Mouse (Mus musculus) left cerebral cortex, adult 11 months (tissue): ENCODE measurements around the gene Tfap2c.

ENCODE experiments used
- DNase-seq: peaks from one replicate; pipeline ENCODE4 v3.0.0; 2022; ENCODE audit warnings: low spot score

Gene Tfap2c

GRCm38 (mm10) chr2:172551081-172551720 is 1.8 kb downstream of the Tfap2c start:
- no peak for DNase-seq

DNA sequence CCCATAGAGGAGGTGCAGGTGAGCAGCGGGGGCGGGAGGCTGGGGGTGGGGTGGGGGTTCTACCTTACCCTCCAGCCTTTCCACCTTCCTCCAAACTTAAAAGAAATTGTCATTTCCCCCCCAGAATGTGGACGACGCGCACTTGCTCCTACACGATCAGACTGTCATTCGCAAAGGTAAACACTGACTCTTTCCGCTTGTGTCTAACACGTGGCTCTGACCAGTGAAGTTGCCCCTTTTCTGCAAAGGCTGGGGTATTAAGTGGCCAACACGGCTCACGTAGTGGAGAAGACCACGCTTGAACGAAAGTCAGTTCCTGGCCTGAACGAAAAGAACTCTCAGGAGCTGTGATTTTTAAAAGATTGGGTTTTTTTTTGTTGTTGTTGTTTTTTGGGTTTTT is 2.5 kb downstream of the Tfap2c start:
- no peak for DNase-seq

DNA sequence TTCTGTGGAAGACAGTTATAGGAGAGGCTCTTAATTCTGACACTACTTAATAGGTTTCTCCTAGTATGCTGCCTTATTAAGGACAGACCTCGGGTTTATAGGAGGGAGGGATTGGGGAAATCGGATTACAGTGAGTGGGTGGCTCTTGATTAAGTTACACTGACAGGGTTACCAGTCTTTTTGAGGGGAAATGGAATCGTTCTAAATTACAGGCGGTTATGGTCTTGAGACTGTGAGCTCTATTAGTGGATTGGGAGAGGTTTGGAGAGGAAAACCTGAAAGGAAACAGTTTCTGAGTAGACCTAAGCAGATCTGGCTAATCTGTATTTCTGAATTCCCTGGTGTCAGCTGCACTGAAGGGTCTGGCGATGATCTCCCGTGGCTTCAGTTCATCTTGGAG is 3.3 kb downstream of the Tfap2c start:
- DNase-seq = no peak

DNA sequence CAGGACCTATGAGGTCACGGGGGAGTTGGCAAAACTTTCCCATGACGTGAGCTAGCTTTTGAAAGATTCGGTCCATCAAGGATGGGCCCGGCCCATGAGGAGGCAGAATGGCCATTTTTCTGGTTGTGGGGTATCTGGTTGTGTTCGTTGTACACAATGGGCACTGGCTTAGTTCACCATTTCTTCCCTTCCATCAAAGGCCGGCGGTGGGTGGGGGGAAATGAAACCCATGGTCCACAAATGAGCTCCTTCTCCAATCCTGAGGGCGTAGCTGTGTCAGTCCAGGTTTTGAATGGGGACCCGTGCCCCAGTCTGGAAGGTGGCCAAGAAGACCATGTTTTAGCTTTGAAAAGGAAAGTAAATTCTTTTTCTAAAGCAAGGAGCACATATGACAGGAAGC is 4.8 kb downstream of the Tfap2c start:
- no peak for DNase-seq

DNA sequence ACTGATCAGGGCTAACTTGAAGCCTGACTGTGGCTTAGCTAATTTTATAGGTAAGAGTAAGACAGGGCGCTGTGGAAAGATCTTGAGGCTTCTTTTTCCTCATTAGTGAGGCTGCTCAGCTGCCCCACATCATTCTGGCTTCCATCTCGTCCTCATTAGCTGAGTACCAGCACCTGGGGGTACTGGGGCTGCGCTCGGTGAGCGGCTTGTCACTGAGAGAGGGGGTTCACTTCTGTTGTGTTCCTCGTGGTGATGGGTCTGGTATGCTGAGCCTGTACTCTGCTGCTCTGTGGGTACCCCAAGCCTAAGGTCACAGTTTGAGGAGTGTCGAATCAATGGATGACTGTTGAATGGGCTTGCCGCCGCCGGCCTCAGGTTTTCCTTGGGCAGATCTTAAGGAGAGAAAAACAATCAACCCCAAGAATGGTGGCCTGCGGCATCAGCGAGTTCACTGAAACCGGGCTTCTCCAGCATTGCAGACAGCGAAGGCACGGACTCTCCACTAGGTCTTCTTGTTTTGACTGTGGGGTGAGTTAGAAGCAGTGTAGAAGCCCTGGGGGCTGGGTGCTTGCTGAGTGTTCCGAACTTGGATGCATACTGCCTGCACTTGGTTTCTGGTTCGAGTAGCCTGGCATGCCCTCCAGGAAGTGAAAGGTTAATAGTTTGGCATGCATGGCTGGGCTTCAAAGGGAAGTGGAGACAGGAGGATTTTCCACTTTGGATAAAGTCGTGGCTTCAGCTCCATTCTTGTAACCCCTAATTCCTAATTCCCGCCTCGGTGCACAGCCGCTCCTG is 9.5 kb downstream of the Tfap2c start:
- DNase-seq = no peak

GRCm38 (mm10) chr2:172561016-172561415 is 11.6 kb downstream of the Tfap2c start:
- DNase-seq = no peak

DNA sequence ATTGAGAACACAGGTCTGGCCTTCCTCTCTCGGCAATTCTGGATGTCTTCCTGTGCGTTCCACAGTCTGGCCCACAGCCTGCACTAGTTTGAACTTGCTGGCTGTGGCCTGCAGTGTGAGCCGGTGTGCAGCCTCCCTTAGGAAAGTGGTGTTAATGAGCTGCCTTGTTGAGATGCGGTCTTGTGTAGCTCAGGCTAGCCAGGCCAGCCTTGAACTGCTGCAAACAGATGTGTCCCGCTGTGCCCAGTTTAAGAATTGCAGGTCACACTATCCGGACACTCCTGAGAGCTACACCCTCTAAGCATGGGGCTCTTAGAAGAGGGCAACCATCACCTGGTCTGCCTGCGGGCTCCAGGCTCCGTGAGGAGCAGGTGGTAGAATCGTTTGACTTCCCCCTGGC is 18.4 kb downstream of the Tfap2c start:
- no peak for DNase-seq

- no peak for DNase-seq
These were observed 19.1 kb downstream of the Tfap2c start for GRCm38 (mm10) chr2:172568466-172568865.

GRCm38 (mm10) chr2:172577196-172577766 is 27.9 kb downstream of the Tfap2c start:
- no peak for DNase-seq

DNA sequence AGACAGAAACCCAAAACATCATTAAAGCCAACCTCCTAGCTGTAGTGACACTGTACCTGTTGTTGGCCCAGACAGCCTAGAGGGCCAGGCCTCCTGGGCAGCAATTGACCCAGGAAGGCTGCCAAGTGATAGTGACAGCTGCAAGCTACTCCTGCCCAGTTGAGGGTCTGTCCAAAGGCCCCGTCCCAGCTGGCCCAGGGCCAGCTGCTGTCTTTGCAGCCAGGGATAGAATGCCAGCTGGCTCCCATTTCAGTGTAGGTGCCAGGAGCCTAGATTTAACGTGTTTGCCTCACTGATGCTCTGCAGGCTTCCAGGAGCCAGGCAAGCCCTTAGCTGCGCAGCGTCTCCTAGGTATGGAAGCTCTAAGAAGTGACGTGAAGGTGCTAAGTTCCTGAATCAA is 29.8 kb downstream of the Tfap2c start:
- DNase-seq = no peak

- no peak for DNase-seq
These were observed 31.3 kb downstream of the Tfap2c start for GRCm38 (mm10) chr2:172580536-172581265.

GRCm38 (mm10) chr2:172583312-172583711 is 33.9 kb downstream of the Tfap2c start:
- no peak for DNase-seq

GRCm38 (mm10) chr2:172585329-172585728 is 35.9 kb downstream of the Tfap2c start:
- no peak for DNase-seq

DNA sequence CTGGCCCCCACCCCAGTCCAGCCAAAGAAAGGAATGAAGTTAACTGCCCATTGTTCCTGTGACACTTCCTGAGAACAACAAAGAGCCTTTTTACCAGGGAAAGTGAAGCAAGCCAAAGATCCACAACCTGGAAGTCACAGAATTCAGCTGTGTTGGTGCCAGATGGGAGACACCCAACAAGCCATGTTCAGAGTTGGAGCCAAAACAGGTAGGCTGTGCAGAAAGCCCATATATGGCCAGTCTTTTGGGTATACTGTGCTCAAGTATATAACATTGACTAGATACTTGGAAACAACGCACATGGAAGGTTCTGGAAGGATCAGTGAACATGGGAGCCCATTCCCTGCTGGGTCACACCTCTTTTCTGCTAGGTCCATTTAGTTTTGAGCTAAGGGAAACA is 39.7 kb downstream of the Tfap2c start:
- no peak for DNase-seq

GRCm38 (mm10) chr2:172590839-172591238 is 41.4 kb downstream of the Tfap2c start:
- no peak for DNase-seq

DNA sequence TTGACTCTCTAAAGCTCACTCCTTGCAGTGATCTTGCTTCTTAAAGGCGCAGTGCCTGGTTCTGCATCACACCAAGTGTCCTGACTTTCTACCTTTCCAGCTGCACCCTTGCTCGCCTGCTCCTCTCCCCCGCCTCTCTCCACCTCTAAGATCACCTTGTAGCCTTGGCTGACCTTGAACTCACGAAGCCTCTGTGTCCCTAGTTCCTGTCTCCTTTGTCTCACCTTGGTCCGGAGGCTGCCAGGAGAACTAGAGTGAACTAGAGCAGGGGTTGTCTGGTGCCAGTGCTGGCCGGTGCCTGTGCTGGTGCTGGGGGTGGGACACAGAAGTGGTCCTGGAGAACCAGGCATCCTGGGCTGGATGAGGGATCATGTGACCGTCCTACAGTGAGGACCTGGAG is 44.9 kb downstream of the Tfap2c start:
- no peak for DNase-seq

- no peak for DNase-seq
These were observed 47.7 kb downstream of the Tfap2c start for GRCm38 (mm10) chr2:172597056-172597455.

DNA sequence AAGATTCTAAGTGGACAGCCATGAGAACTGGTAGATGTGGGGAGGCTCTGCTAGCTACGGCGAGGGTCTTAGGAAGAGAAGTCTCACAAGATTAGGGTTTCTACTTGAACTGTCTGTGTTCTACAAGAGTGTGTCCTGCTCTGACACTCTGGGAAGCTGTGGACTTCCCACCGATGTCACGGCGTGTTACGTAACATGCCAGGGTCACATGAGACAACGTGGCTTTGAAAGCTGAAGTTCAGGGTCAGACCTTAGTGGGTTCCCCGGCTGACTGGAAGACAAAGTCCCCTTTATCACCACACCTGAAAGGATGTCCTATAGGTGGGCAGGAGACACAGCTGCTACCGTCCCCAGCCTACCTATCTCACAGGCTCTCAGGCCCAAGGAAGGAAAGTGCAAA is 48.5 kb downstream of the Tfap2c start:
- DNase-seq = no peak

DNA sequence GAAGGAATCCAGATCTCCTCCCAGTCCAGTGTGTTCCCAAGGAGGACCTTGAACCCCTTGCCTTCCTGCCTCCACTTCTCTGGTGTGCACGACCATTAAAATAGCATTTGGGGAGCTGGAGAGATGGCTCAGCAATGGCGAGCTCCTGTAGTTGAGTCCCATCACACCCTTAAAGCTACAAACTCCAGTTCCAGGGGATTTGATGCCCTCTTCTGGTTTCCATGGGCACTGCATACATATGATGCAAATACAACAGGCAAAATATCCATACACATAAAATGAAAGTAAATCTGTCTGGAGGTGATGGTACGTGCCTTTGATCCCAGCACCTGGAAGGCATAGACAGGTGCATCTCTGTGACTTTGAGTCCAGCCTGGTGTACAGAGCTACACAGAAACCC is 55.2 kb downstream of the Tfap2c start:
- no peak for DNase-seq

- no peak for DNase-seq
These were observed 56.2 kb downstream of the Tfap2c start for GRCm38 (mm10) chr2:172605642-172606041.

- no peak for DNase-seq
These were observed 58.3 kb downstream of the Tfap2c start for GRCm38 (mm10) chr2:172607710-172608109.
